Mouse (Mus musculus) liver, adult 2 months (tissue): ENCODE measurements at regions not wholly inside any gene's neighbourhood (a gene's known extent, or its start where the extent isn't known, plus 50 kb on each side); places are given as distances from the start of the nearest gene placed in this dataset.

Source experiments
- DNase-seq: peaks from one replicate; pipeline ENCODE4 v3.0.0-alpha.2; 2011; ENCODE audit warnings: low read depth, low spot score; ENCODE audit errors: extremely low read depth
- H3K27ac ChIP-seq: fragments of 200-500 bp; replicated peaks from 2 replicates; pipeline ENCODE4 v1.5.1; 2012; ENCODE audit warnings: low read depth, mild to moderate bottlenecking, control low read depth, inconsistent platforms, low read length; ENCODE audit not compliant: insufficient read depth
- H3K27me3 ChIP-seq: fragments of 200-500 bp; 2 replicates; pipeline ENCODE4 v1.6.1; 2012; ENCODE audit warnings: mild to moderate bottlenecking, moderate library complexity, low read length, inconsistent platforms; ENCODE audit not compliant: control insufficient read depth, insufficient read depth
- H3K36me3 ChIP-seq: fragments of 200-500 bp; 2 replicates; pipeline ENCODE4 v1.6.1; 2012; ENCODE audit warnings: low read length, inconsistent platforms; ENCODE audit not compliant: control insufficient read depth, insufficient read depth
- H3K4me1 ChIP-seq: fragments of 200-500 bp; 2 replicates; pipeline ENCODE4 v1.6.1; 2011; ENCODE audit warnings: low read length; ENCODE audit not compliant: control insufficient read depth, insufficient read depth
- H3K4me3 ChIP-seq: fragments of 200-500 bp; 2 replicates; pipeline ENCODE4 v1.5.1; 2011; ENCODE audit warnings: low read depth, mild to moderate bottlenecking, control low read depth, low read length, moderate library complexity; ENCODE audit not compliant: insufficient read depth
- H3K79me2 ChIP-seq: fragments of 200-500 bp; 2 replicates; pipeline ENCODE4 v1.6.1; 2012; ENCODE audit warnings: inconsistent platforms, mild to moderate bottlenecking, low read length, moderate library complexity; ENCODE audit not compliant: control insufficient read depth, insufficient read depth
- H3K9ac ChIP-seq: fragments of 200-500 bp; 2 replicates; pipeline ENCODE4 v1.6.1; 2012; ENCODE audit warnings: low read depth, mild to moderate bottlenecking, control low read depth, inconsistent platforms, low read length
- CTCF ChIP-seq: fragments of 200-500 bp; IDR thresholded peaks from 2 replicates; pipeline ENCODE4 v1.5.1; 2011; ENCODE audit warnings: low read depth, low read length, control low read depth
- POLR2A ChIP-seq: fragments of 200-500 bp; IDR thresholded peaks from 2 replicates; pipeline ENCODE4 v1.6.1; 2011; ENCODE audit warnings: low read length, control low read depth; ENCODE audit not compliant: insufficient read depth; ENCODE audit errors: extremely low read depth
- WGBS: fragments of 180-500 bp; shearing (Covaris S2); methylation state at CpG from one replicate; pipeline ENCODE4 v1.1.7; 2018; 5-methylcytosine and 5-hydroxymethylcytosine counted together

- WGBS, result 62% methylated on average over 15 of the region's 15 CpGs
- no peak overlapping the region for H3K4me3 ChIP-seq
- no peaks in the 10 kb centered on the region for H3K27me3 ChIP-seq
- peaks cover 6% of the 10 kb centered on the region for H3K4me1 ChIP-seq
- no peak overlapping the region for H3K9ac ChIP-seq
- TF ChIP-seq CTCF, result no peak
- TF ChIP-seq POLR2A, result no peak
- H3K27ac ChIP-seq, result no peak overlapping the region; the same call in 1 of the 2 replicates
- no peaks in the 10 kb centered on the region for H3K36me3 ChIP-seq
- peak; percentile 51 for DNase-seq
- no peaks in the 10 kb centered on the region for H3K79me2 ChIP-seq
Measured at GRCm38 (mm10) chr7:130059684-130060607, 460.2 kb downstream of the Ate1 start.

GRCm38 (mm10) chr7:130064500-130064899 is 455.7 kb downstream of the Ate1 start:
- no peak overlapping the region for H3K27ac ChIP-seq
- H3K4me3 ChIP-seq, result no peak overlapping the region
- DNase-seq, result no peak
- WGBS, result 59% methylated on average over 7 of the region's 7 CpGs
- H3K79me2 ChIP-seq, result no peaks in the 10 kb centered on the region
- H3K9ac ChIP-seq, result no peak overlapping the region
- H3K36me3 ChIP-seq, result no peaks in the 10 kb centered on the region
- peaks cover 2% of the 10 kb centered on the region for H3K4me1 ChIP-seq
- no peaks in the 10 kb centered on the region for H3K27me3 ChIP-seq
- no peak for TF ChIP-seq CTCF
- no peak for TF ChIP-seq POLR2A

GRCm38 (mm10) chr7:130068316-130068715 is 451.9 kb downstream of the Ate1 start:
- 69% methylated on average over 3 of the region's 3 CpGs for WGBS
- no peak overlapping the region for H3K4me3 ChIP-seq
- no peak overlapping the region for H3K9ac ChIP-seq
- H3K27me3 ChIP-seq, result no peaks in the 10 kb centered on the region
- no peaks in the 10 kb centered on the region for H3K4me1 ChIP-seq
- no peaks in the 10 kb centered on the region for H3K79me2 ChIP-seq
- no peaks in the 10 kb centered on the region for H3K36me3 ChIP-seq
- DNase-seq, result no peak
- H3K27ac ChIP-seq, result no peak overlapping the region
- TF ChIP-seq POLR2A (no peak), CTCF (no peak)

GRCm38 (mm10) chr7:130073388-130073787 is 446.8 kb downstream of the Ate1 start:
- Histone ChIP-seq H3K79me2 (no peaks in the 10 kb centered on the region), H3K9ac (no peak overlapping the region), H3K36me3 (no peaks in the 10 kb centered on the region), H3K27me3 (no peaks in the 10 kb centered on the region), H3K27ac (no peak overlapping the region; the same call in 1 of the 2 replicates), H3K4me1 (no peaks in the 10 kb centered on the region; the same call in 1 of the 2 replicates), H3K4me3 (no peak overlapping the region)
- WGBS, result 32% methylated on average over 11 of the region's 11 CpGs
- TF ChIP-seq POLR2A (no peak), CTCF (no peak)
- no peak for DNase-seq

GRCm38 (mm10) chr7:130073890-130074819 is 446.0 kb downstream of the Ate1 start:
- no peak overlapping the region for H3K4me3 ChIP-seq
- H3K4me1 ChIP-seq, result no peaks in the 10 kb centered on the region; the same call in 1 of the 2 replicates
- H3K9ac ChIP-seq, result no peak overlapping the region
- no peak for TF ChIP-seq POLR2A
- no peak for TF ChIP-seq CTCF
- peak; percentile 14 for DNase-seq
- no peaks in the 10 kb centered on the region for H3K27me3 ChIP-seq
- no peak overlapping the region for H3K27ac ChIP-seq
- H3K79me2 ChIP-seq, result no peaks in the 10 kb centered on the region
- no peaks in the 10 kb centered on the region for H3K36me3 ChIP-seq
- 32% methylated on average over 27 of the region's 27 CpGs for WGBS
